Mouse (Mus musculus): ENCODE measurements around the gene Tnf.
A peak's percentile ranks its signal among the peaks of the same experiment; 100 is the strongest.
"Not testable (repeated sequence)": the region's sequence is repeated elsewhere in the genome, so short reads cannot be mapped to it uniquely, and the experiment has no call there.

Gene Tnf

DNA sequence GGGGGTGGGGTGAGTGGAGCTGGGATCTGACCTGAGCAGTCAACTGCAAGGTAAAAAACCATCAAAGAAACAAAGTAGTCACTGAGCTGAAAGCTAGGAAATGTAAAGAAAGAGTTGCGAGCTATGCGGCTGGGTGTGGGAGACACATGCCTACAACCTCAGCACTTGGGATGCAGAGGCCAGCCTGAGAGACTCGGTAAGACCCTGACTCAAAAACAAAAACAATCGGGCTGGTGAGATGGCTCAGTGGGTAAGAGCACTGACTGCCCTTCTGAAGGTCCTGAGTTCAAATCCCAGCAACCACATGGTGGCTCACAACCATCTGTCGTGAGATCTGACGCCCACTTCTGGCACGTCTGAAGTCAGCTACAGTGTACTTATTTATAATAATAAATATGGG, 32.3 kb upstream of the Tnf start:
- not testable (repeated sequence) for DNase-seq (ENCODE audit: low spot score in 2 of 2)

DNA sequence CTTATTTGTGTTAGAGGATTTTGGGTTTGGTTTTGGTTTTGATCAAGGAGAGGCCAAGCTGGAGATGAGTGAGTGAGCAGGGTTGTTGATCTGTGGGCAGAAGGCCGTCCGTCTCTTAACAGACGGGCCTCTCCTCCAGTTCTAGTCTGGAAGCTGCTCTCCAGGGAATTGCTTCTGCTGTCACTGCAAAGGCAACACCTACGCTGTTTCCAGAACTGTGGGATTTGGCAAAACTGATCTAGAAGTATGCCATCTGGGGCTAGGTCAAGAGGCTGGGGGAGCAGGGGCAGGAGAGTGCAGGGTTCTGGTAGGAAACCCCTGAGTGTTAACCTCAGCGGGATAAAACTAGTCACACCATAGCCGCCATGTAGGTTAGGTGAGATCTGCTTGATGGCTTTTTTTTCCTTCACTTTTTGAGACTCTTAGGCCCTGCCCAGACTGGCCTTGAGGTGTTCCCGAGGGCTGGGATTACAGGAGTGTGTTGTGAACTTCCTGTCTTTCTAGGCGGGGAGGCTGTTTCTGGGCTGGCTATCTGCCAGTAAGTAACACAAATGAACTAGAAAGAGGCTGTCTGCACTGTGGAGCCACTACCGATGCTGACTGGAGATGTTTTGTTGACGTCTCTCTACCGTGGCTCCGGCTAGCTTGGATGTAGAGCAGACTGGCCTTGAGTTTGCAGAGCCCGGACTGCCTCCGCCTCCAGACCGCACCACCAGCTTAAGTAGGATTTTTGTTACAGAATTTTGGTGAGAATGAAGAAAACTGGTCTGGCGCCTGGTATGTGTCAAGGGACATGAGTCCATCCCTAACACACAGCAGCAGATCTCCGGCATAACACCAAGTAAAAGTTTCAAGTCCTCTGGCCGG, 31.5 kb upstream of the Tnf start, which contains the start of gene Atp6v1g2:
Gene Atp6v1g2 (plus strand): TSS at position 547 of the 867 bp plus-strand sequence.
- DNase-seq (ENCODE audit: low spot score in 2 of 2) = no peak

- DNase-seq (ENCODE audit: low spot score in 2 of 2) = peak; percentile 54 to 62
Measured at GRCm38 (mm10) chr17:35232659-35233058, 30.9 kb upstream of the Tnf start.

DNA sequence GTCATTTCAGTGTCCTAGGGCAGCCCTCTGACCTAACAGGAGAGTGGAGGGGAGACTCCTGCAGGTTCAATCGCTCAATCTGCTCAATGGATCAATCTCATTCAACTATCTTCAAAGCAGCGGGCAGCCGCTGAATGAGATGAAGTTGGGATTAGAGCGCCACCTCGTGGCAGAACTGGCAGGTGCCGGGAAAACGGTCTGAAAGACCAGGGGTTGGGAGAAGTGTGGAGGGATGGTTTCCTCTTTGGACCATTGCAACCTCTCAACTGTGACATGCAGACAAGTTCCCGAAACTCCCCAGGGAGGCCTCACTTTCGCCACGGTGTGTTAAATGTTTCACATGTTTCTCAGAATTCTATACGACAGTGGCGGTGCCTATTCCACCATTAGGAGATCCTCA, 30.2 kb upstream of the Tnf start:
- DNase-seq (ENCODE audit: low spot score in 2 of 2) = peak; percentile 76 to 91

DNA sequence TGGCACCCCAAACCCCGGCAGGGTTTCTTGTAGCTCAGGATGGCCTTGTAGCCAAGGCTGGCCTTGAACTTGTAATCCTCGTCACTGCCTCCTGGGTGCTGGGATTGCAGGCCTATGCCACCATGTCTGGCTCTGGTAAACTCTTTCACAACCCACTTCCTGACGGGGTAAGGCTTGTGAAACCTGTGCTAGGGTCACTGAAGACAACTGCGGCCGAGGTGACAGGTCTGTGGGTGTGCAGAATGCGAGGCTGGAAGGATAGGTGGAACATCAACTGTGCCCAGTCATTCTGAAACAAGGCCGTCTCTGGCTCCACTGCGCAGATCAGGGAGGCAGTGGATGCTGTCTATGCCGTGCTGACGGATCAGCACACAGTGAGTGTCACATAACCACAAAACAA, 29.2 kb upstream of the Tnf start:
- no peak for DNase-seq (ENCODE audit: low spot score in 2 of 2)

- DNase-seq (ENCODE audit: low spot score in 2 of 2) = peak; percentile 39 to 51
Measured at GRCm38 (mm10) chr17:35226561-35227046, 24.8 kb upstream of the Tnf start.

DNA sequence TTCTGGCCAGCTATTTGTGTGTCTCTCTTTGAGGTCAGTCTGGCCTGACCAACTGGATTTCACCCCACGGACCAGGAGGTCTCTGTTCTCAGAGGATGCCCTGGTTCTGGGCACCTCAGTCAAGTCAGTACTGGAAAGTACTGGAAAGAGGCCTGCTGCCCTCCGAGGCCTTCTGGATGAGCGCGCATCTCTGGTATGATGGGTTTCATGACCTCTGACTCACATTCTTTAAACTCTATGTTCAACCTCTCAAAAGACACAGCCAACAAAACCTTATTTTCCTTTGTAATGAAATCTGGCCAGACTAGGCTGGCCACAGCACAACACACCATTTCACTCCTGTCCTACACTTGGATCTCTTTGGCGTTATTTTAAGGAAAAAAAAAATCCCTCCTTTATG, 23.6 kb upstream of the Tnf start:
- DNase-seq (ENCODE audit: low spot score in 2 of 2) = no peak

DNA sequence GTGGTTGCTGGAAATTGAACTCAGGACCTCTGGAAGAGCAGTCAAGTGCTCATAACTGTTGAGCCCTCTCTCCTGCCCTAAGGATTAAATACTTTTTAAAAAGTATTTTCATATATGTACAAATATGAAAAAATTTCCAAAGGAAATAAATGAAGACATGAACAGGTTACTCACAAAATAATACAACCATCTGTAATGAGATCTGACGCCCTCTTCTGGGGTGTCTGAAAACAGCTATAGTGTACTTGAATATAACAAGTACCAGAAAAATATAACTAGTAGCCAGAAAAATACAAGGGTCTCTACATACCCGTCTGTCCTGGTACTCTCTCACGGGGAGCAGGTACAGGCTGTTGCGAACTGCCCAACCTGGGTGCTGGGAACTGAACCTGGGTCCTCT, 22.8 kb upstream of the Tnf start:
- no peak for DNase-seq (ENCODE audit: low spot score in 2 of 2)

DNA sequence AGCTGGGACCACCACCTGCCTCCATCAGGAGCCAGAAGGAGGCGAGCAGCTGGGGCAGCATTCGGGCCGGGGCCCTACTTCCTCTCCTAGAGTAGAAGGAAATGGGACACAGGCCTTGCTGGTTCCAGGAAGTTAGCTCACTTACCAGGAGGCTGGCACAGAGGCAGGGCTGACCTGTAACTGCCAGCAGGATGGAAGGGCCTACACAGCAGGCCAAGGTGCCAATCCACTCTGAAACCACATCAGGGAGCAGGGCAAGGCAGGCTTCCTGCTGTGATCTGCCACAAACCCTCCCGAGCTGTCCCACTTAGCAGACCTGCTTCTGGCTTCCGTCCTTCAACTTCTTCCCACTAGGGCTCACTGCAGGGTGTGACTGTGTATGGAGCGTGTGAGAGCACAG, 20.5 kb upstream of the Tnf start:
- peak; percentile 65 to 67 for DNase-seq (ENCODE audit: low spot score in 2 of 2)

GRCm38 (mm10) chr17:35220156-35220952, 18.5 kb upstream of the Tnf start, which contains the start of gene Gm16181:
Gm16181 (plus strand) TSS chr17:35220834.
- DNase-seq (ENCODE audit: low spot score in 2 of 2) = no peak

DNA sequence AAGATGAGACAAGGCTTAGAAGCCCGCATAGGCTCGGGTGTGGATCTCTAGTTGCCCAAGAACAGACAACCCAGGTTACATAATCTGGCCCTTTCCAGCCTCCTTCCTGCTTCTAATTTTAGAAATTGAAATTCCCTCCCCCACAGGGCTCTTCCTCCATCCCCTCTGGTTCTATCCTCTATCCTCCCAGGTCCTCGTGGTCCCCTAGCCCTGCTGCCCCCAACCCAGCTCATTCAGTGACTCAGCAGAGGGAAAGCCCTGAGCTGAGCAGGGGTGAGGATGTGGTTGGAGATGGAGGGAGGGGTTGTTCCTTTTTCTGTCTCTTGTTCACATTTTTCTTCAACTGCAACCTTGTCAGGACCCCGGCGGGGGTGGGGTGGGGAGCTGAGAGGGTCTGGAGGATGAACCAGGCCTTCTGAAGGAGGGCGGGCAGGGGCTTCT, 17.8 kb upstream of the Tnf start:
- peak; percentile 66 to 69 for DNase-seq (ENCODE audit: low spot score in 2 of 2)

DNA sequence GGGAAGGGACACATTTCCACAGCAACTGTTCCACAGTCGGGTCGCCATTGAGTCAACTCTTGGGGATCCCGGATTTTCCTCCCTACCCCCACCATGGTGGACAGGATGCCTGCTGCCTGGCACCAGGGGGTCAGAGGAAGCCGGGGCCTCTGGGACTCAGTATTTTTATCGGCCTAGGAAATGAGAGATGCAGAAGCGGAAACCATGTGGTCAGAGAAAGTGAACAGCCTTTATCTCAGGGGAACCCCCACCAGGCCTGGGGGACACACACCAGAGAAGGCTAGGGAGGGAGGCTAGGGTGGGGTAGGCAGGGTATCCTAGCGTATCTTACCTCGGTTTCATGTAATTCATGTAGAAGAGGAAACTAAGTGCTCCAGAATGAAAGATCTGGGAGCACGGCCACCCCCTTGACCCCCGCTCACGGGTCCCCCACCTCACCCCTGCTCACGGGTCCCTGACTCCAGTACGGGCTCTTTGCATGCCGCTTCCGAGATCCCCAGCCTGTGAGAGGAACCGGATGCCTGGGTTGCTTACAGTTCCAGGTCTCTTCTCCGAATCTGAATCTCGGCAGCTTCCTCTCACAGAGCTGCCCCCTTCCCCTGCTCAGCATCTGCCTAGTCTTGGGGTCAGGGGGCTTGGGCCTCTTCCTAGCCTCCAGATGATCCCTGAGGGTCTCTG, 16.8 kb upstream of the Tnf start:
- peak; percentile 30 to 48 for DNase-seq (ENCODE audit: low spot score in 2 of 2)

GRCm38 (mm10) chr17:35213071-35213470, 11.3 kb upstream of the Tnf start:
- DNase-seq (ENCODE audit: low spot score in 2 of 2) = no peak

- no peak for DNase-seq (ENCODE audit: low spot score in 2 of 2)
Measured at GRCm38 (mm10) chr17:35210593-35210992, 8.8 kb upstream of the Tnf start.

DNA sequence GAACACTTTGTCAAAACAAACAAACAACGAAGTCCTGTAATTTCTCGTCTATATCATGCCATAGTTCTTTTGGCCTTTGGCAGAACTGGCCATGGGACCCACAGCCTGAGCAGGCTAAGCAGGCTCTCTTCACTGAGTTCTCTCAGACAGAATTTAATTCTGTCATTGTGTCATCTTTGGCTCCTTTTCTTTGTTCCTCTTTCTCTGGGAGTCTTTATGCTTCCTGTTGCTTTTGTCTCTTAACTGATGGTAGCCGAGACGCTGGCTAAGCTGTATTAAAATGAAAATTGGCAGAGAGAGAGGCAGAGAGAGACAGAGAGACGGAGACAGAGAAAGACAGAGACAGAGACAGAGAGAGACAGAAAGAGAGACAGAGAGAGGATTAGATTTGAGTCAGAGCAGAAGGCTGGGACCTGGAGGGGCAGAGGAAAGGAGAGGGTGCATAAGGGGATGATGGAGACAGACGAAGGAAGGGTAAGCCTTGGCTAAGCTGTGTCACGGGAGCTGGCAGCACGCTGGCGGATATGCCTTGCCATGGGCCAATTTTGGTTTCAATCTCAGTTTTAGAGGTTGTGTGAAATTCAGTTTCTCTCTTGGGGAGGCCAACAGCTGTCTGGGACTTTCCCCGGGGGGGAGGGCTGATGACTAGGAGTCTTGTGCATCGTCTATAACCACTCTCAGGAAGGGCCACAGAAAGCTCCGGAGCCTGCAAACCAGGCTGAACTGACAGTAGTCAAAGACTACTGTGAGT, 8.2 kb upstream of the Tnf start:
- no peak for DNase-seq (ENCODE audit: low spot score in 2 of 2)

DNA sequence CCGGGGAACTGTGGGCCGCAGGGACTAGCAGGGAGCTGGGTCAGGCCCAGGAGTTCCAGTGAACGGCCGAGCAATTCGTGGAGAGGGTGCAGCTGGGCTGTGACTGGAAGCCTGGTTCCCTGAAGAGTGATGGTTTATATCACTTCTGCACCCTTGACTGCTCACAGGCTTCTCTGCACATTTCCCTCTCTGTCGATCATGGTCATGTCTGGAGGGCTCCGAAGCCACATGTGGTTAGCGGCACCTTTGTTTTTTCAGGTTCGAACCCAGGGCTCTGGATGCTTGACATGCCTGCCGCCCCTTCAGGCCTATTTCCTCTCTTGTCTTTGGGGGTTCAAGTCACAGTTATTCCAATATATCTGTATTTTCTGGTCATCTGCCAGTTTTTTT, 3.6 kb upstream of the Tnf start:
- DNase-seq (ENCODE audit: low spot score in 2 of 2) = no peak

- peak; percentile 69 to 74 for DNase-seq (ENCODE audit: low spot score in 2 of 2)
Measured at GRCm38 (mm10) chr17:35204494-35205379, 2.9 kb upstream of the Tnf start, which contains the start of gene Lta. Lta (minus strand) TSS chr17:35205351.

- no peak for DNase-seq (ENCODE audit: low spot score in 2 of 2)
Measured at GRCm38 (mm10) chr17:35202442-35202841, 635 bp upstream of the Tnf start.

DNA sequence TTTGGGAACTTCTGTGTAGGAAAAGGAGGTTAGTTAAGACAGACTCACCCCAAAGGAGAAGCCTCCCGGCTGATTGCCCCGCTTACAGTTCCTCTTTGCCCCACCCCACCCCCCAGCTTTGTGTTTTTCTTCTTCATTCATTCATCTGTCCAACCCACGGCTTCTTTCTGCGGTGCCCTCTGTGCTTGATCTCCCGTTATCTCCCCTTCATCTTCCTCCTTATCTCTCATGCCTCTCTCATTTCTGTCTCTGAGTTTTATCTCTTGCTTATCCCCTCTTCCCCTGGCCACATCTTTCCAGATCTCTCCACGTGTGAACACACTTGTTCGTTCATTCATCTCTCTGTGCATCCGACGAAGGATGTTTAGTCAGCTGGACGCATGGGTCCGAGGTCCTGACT, 679 bp downstream of the Tnf start:
- no peak for DNase-seq (ENCODE audit: low spot score in 2 of 2)

DNA sequence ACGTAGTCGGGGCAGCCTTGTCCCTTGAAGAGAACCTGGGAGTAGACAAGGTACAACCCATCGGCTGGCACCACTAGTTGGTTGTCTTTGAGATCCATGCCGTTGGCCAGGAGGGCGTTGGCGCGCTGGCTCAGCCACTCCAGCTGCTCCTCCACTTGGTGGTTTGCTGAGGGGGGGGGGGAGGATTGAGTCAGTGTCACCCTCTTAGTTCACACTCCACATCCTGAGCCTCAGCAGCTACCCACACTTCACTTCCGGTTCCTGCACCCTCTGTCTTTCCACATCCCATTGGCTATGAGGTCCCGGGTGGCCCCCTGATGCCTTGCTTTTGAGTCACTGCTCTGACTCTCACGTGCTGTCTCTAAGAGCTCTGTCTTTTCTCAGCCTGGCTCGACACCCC, 1.4 kb downstream of the Tnf start:
- DNase-seq (ENCODE audit: low spot score in 2 of 2) = peak; percentile 77 to 85

Data from thymus, postnatal 10 days (tissue).